Mouse (Mus musculus) ES-E14 (cell line): ENCODE results near the gene Tyrobp.

ENCODE experiments used
- CHD2 ChIP-seq: IDR thresholded peaks from 2 replicates; pipeline ENCODE4 v1.6.1; 2014; ENCODE audit warnings: mild to moderate bottlenecking, low read depth, low read length, inconsistent platforms
- HCFC1 ChIP-seq: IDR thresholded peaks from 2 replicates; pipeline ENCODE4 v1.6.1; 2012; ENCODE audit warnings: low read length, inconsistent platforms, borderline replicate concordance; ENCODE audit not compliant: insufficient read depth
- MAFK ChIP-seq: IDR thresholded peaks from 2 replicates; pipeline ENCODE4 v1.6.1; 2014; ENCODE audit warnings: mild to moderate bottlenecking, low read depth, low read length, inconsistent platforms; ENCODE audit not compliant: insufficient read depth
- ZNF384 ChIP-seq: IDR thresholded peaks from 2 replicates; pipeline ENCODE4 v1.6.1; 2012; ENCODE audit warnings: low read depth, low read length, inconsistent platforms

DNA sequence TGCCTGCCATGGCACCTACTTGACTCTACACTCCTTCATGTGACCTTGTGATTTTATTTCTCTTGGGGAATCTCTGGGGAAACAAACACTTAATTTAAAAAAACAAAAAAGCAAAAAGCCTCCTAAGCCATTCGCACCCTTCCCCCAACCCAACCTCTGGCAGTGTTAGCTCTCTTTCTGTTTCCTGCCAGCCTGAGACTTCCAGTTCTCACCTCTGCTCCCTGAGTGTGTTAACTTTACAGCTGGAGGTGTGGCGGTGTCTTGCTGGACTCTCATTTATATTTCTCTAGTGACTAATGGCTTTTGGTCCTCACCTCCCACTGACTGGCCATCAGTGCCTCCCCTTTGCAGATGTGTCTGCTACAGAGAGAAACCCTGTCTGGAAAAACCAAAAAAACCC is 3.8 kb upstream of the Tyrobp start:
- no peak for TF ChIP-seq HCFC1
- TF ChIP-seq ZNF384 = no peak
- TF ChIP-seq CHD2 = no peak
- no peak for TF ChIP-seq MAFK
